Mouse (Mus musculus): ENCODE measurements around the gene Men1. TPM values are rescaled to one million over a fixed set of nuclear protein-coding genes. Genes with fewer than 3 reads are reported as not detected.

Gene Men1
- total RNA-seq, 2 experiments from 2014 or later, result 81.1 to 81.4 TPM

- intact Hi-C loops (cut with DNase I), result no loop called here
- no peak for DNase-seq
Observed at GRCm38 (mm10) chr19:6385821-6386220, 51.0 kb downstream of the Men1 start.

- DNase-seq, result no peak
- intact Hi-C loops (cut with DNase I), result no loop called here
Observed at GRCm38 (mm10) chr19:6386234-6386633, 51.5 kb downstream of the Men1 start.

- DNase-seq, result no peak
Observed at GRCm38 (mm10) chr19:6388006-6388405, 53.2 kb downstream of the Men1 start.

GRCm38 (mm10) chr19:6389803-6390202, 55.0 kb downstream of the Men1 start:
- no peak for DNase-seq
- intact Hi-C loops (cut with DNase I), result no loop called here

More at GRCm38 (mm10) chr19:6388006-6388405, 53.2 kb downstream of the Men1 start:
- intact Hi-C loops (cut with DNase I), result no loop called here

GRCm38 (mm10) chr19:6390251-6390650, 55.5 kb downstream of the Men1 start:
- DNase-seq, result no peak
- intact Hi-C loops (cut with DNase I), result no loop called here

Small RNA genes within 50 kb of the gene (microRNA-seq; reads per million reads assigned to microRNA genes)
- 4.2 reads per million, percentile 9 among the genes with 10 or more reads in this experiment for gene Mir6989

Other genes with a start within 250 kb of the Men1 start
- gene Cdca5, start 250.0 kb upstream of the Men1 start, total RNA-seq (2021), result 1 to 10 TPM; 1.5 to 3.0 TPM
- not detected for gene AC131692.1, start 240.6 kb upstream of the Men1 start, total RNA-seq (2021)
- gene Naaladl1, start 229.2 kb upstream of the Men1 start, total RNA-seq (2021), result under 1 TPM; 0.14 to 0.32 TPM
- 10 to 100 TPM; 25.4 to 25.9 TPM for gene Sac3d1, start 216.3 kb upstream of the Men1 start, total RNA-seq (2021)
- 10 to 100 TPM; 36.0 to 41.2 TPM for gene Snx15, start 206.7 kb upstream of the Men1 start, total RNA-seq (2021)
- gene Batf2, start 194.0 kb upstream of the Men1 start, total RNA-seq (2021), result not detected
- gene Arl2, start 193.4 kb upstream of the Men1 start, total RNA-seq (2021), result 10 to 100 TPM; 54.3 to 62.5 TPM
- not detected for gene Majin, start 150.6 kb upstream of the Men1 start, total RNA-seq (2021)
- not detected for gene Gpha2, start 108.6 kb upstream of the Men1 start, total RNA-seq (2021)
- gene Ppp2r5b, start 99.1 kb upstream of the Men1 start, total RNA-seq (2021), result 100 to 1,000 TPM; 189 to 193 TPM
- 10 to 100 TPM; 29.3 to 29.7 TPM for gene Atg2a, start 93.3 kb upstream of the Men1 start, total RNA-seq (2021)
- gene Ehd1, start 58.3 kb upstream of the Men1 start, total RNA-seq (2021), result 10 to 100 TPM; 87.1 to 87.7 TPM
- gene Cdc42bpg, start 28.5 kb upstream of the Men1 start, total RNA-seq (2021), result 1 to 10 TPM; 5.0 to 5.7 TPM
- gene Map4k2, start 6.2 kb downstream of the Men1 start, total RNA-seq (2021), result 100 to 1,000 TPM in 1 of 2 experiments, 10 to 100 TPM in 1; 91.7 to 102 TPM
- gene Sf1, start 28.7 kb downstream of the Men1 start, total RNA-seq (2021), result 100 to 1,000 TPM; 231 to 244 TPM
- 1 to 10 TPM; 6.2 to 8.2 TPM for gene Pygm, start 49.4 kb downstream of the Men1 start, total RNA-seq (2021)
- gene Rasgrp2, start 64.4 kb downstream of the Men1 start, total RNA-seq (2021), result 100 to 1,000 TPM; 225 to 228 TPM
- 100 to 1,000 TPM; 695 to 758 TPM for gene Nrxn2, start 83.8 kb downstream of the Men1 start, total RNA-seq (2021)
- gene Slc22a12, start 208.1 kb downstream of the Men1 start, total RNA-seq (2021), result under 1 TPM in 1 of 2 experiments, not detected in 1; 0.30 TPM

Data from left cerebral cortex, postnatal 4 days (tissue).